Mouse (Mus musculus) G1E-ER4 (cell line): ENCODE results near the gene Rapgef6. TPM values are rescaled to one million over a fixed set of nuclear protein-coding genes. Genes with fewer than 3 reads are reported as not detected.

Experiments
- GATA1 ChIP-seq: IDR thresholded peaks from one replicate; pipeline ENCODE4 v1.8.0; 2012; ENCODE audit warnings: low read length, inconsistent platforms
- polyA plus RNA-seq: library from polyadenylated mRNA; stranded (reverse); fragments of >175 nt; gene quantifications from 2 replicates; pipeline ENCODE4 v1.2.3, GENCODE M21; 2012

Gene Rapgef6
- polyA plus RNA-seq, 1 experiment = 18.5 TPM

DNA sequence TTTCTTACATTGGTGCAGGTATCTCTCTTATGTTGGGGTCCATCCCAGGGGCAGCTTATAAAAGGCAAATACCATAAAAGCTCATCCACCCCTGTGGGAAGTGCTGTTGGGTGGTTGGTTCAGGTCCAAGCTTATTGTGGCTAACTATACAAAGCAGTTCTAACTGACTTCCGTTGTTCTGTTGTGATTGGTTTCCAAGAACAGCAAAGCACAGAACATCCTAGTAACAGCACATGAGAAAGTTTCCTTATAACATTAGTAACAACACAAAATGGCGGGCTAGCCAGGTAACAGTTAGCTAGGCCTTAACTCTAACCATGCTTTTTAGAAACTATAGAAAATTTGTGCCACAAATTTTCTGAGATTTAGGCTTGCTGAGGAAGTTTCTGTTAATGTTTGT is 185.5 kb downstream of the Rapgef6 start:
- no peak for TF ChIP-seq GATA1

DNA sequence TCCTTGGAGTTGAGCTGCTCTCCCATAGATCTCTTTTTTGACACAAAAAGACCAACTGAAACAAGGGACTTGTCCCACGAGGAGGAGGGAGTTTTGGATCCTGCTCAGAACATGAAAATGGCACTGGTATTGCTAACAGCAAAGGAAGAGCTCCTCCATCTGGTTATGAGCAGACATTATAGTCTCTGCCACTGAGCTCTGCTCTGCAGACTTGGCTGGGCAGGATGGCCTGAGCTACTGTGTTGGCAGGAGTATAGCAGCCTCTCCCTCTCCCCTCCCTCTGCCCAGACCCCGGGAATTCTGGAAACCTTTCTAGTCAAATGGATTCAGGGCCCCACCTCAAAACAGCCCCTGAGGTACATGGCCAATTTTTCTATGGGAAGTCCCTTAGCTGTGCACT is 187.0 kb downstream of the Rapgef6 start:
- no peak for TF ChIP-seq GATA1

DNA sequence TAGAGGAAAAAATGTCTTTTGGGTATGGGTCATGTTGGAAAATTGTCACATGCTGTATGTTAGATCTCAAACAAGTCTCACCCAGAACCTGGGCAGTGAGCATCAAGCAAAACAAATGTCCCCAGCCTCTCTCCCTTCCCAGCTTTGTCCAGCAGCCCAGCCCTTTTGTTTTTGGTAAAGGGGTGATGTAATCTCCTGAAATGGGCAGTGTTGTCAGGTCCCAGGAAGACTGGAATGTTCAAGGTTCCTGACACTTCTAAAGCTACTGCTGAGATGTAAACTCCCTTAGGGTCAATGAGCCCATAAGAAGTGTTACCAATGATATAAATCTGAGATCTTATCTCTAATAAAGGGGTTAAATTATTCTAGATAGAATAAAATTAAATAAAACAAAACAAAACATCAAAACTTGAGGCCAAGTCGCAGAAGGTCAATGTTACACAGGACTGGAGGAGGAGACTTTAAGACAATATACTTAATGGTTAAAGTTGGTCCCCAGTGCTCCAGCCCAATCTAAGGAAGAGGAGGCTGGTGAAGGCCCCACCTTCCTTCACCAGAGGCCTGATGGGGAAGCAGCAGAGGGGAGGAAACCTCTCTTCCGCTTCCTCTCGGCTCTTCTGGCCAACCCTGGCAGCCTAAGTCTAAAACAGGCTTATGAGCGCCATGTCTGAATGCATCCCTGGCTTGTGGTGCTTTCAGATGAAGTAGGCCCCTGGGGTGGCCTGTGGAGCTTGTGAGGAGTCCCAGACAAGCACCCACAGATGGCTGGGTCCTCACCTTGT is 188.1 kb downstream of the Rapgef6 start:
- TF ChIP-seq GATA1 = no peak

GRCm38 (mm10) chr11:54712849-54713248 is 190.2 kb downstream of the Rapgef6 start:
- TF ChIP-seq GATA1 = no peak

DNA sequence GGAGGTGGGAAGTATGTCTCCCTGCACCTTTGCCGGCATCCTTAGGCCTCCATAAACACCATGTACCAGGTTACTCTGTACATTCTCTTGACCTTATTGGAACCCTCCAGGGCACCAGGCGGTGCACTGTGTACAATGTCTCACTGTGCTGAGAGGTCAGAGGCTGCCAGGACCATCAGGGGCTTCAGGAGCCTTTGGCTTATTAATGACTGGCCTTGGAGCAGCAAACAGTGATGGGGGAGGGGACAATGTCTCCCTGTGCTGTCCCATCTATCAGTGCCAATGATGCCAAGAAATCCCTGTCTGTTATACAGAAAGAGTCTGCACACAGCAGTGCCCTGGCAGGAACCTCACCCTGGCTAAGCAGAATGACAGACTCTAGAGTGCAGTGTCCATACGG is 195.2 kb downstream of the Rapgef6 start:
- TF ChIP-seq GATA1 = no peak

GRCm38 (mm10) chr11:54718601-54719000 is 196.0 kb downstream of the Rapgef6 start:
- no peak for TF ChIP-seq GATA1

GRCm38 (mm10) chr11:54722057-54722456 is 199.4 kb downstream of the Rapgef6 start:
- TF ChIP-seq GATA1 = no peak

DNA sequence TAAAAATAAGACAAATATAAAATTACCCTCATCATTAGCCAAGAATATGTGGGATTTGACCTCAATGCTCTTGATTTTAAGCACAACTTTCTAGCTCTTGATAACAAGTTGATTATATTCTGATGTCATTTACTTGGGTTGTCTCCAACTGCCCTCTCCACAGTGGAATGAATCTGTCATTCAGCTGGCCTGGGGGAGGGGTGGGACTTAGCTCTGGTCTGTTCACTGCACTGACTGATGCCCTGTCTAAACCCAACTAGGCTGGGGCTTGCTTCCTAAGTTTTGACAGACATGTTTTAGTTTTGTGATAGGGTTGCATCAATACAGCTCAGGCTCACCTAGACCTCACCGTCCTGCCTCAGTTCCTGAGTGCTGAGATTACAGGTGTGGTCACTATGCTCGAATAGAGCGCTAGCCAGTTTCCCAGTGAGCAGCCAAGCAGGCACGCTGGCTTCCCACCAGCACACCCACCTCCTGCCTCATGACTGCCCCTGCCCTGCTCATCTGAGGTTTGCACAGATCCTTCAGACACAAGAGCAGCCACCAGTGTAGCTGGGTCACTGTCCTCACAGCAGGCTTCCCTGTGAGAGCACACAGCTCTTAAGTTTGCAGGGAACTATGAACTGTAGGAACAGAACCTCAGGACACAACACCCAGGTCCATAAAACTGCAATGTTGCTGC is 201.8 kb downstream of the Rapgef6 start:
- no peak for TF ChIP-seq GATA1

GRCm38 (mm10) chr11:54726571-54727062 is 204.0 kb downstream of the Rapgef6 start:
- no peak for TF ChIP-seq GATA1

DNA sequence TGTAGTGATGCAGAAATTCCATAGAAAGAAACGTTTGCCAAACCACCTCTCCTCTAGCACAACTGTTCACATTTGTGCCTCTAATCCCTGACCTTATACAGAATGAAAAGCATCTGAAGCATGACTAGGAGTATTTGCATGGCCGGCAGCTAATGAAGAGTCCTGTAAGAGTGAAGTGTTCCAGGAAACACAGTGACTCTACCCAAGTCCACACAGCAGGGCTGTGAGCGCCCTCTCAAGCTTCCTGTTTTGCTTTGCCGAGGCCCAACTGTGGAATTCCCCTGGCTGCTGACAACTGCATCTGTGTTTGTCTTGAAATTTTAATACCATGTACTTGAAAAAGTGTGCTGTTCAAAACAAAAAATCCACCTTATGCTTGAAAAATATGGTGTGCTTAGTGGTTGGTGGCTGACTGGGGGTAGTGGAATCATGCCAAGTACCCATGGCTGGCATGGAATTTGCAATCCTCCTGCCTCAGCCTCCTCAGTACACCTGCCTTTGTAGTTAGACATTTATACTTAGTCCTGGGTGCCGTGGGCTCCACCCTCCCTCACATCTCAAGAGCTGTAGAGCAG is 204.8 kb downstream of the Rapgef6 start:
- TF ChIP-seq GATA1 = no peak

GRCm38 (mm10) chr11:54728371-54728770 is 205.7 kb downstream of the Rapgef6 start:
- no peak for TF ChIP-seq GATA1

GRCm38 (mm10) chr11:54729311-54729710 is 206.7 kb downstream of the Rapgef6 start:
- TF ChIP-seq GATA1 = no peak

GRCm38 (mm10) chr11:54730931-54731330 is 208.3 kb downstream of the Rapgef6 start:
- TF ChIP-seq GATA1 = no peak

GRCm38 (mm10) chr11:54731367-54731766 is 208.7 kb downstream of the Rapgef6 start:
- TF ChIP-seq GATA1 = no peak

GRCm38 (mm10) chr11:54733546-54733945 is 210.9 kb downstream of the Rapgef6 start:
- no peak for TF ChIP-seq GATA1

- no peak for TF ChIP-seq GATA1
These were observed 212.5 kb downstream of the Rapgef6 start for GRCm38 (mm10) chr11:54735114-54735513.
